Mouse (Mus musculus) olfactory bulb, adult 2 months (tissue): Measurements from ENCODE around the gene Ankrd28.

Source experiments
- CTCF ChIP-seq: fragments of 200-500 bp; IDR thresholded peaks from 2 replicates; pipeline ENCODE4 v1.5.1; 2012; ENCODE audit warnings: low read depth, mild to moderate bottlenecking, low read length, moderate library complexity; ENCODE audit not compliant: insufficient read depth
- POLR2A ChIP-seq: fragments of 200-500 bp; IDR thresholded peaks from 2 replicates; pipeline ENCODE4 v1.6.1; 2012; ENCODE audit warnings: mild to moderate bottlenecking, low read depth, low read length, moderate library complexity; ENCODE audit not compliant: insufficient read depth

DNA sequence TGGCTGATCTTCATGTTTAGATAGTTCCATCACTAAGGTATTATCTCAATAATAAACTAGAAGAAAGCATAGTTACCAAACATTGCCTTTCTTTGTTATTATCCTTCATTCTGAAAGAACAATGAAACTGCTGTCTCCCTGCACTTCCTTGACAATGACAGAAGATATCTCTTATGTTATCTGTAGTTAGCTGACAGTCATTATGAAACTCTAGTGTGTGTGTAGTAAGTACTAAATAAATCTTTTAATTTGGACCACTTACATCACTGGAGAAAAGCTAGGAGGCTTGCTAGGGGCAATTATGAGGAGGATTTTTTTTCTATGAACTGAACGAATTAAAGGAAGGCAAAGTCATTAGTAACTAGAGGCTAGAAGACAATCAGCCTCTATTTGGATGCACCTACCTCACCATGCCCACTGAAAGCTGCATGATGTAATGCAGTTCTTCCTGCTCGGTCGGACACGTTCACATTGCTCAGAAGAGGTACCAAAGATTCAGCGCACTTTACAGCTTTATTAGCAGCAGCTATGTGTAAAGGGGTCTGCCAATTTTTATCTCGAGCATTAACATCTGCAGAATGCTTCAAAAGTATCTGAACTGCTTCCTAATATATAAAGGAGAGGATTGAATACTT is 82.1 kb downstream of the Ankrd28 start:
- no peak for TF ChIP-seq POLR2A
- TF ChIP-seq CTCF, result no peak
